Mouse (Mus musculus) natural killer cell, adult 2 months (primary cell): ENCODE data around the gene Klhl3.

Experiments
- DNase-seq, 2 experiments: peaks; one replicate each; pipeline ENCODE4 v3.0.0; 2022; ENCODE audit warnings: low spot score in 2 of 2

Gene Klhl3

GRCm38 (mm10) chr13:58023726-58024453, 89.5 kb downstream of the Klhl3 start:
- DNase-seq: no peak

GRCm38 (mm10) chr13:58023001-58023560, 90.3 kb downstream of the Klhl3 start:
- no peak for DNase-seq

- DNase-seq: no peak
Measured at GRCm38 (mm10) chr13:58020428-58020827, 93.0 kb downstream of the Klhl3 start.

DNA sequence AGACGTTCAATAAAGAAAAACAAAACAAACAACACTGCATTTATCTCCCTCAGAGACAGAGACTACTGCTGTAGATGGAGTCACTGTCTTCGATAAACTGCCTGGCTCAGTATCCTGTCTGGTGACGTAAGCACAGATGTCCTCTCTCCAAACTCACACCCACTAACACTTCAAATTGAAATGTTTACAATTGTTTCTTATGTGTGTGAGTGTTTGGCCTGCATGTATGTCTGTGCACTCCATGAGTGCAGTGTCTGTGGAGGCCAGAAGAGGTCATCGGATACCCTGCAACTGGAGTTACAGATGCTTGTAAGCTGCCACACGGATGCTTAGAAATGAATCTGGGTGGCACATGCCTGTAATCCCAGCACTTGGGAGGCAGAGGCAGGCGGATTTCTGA, 96.1 kb downstream of the Klhl3 start:
- DNase-seq: no peak

DNA sequence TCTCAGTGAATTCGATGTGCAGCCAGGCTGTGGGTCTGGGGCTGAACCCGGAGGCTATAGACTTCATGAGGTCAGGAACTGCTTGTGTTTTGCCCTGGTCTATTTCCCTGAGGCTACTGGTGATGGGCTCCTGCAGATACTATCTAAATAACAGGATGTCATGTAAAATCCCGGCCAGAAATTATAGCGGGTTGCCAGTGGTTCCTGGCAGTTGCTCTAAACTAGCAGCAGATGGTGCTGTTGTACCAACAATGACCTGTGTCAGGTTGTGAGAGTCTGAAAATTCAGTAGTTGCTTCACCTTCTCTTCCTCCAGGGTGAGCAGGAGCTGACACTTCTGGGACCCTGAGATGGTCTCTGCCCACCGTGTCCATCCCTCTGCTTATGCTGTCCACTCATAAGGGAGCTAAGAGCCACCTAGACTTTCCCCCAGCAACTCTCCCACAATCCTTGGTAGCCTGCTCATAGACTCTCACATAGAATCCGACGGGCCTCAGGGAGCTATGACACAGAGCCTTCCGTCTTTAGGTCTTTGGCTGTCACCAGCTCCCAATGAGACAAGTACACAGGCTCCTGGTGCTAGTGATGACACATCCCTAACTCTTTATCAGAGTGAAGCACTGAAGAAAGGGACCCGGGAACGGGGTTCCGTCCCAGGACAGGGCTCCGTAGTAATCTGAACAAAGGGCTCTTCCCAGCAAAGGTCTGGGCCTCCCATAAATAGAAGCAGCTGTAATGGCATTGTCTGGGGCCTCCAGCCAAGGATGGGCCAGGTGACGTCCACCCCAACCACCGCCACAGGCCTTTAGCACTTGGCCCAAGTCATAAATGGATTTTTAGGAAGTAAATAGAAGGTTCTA, 101.1 kb downstream of the Klhl3 start:
- DNase-seq: peak in 1 of 2 experiments; percentile 30

DNA sequence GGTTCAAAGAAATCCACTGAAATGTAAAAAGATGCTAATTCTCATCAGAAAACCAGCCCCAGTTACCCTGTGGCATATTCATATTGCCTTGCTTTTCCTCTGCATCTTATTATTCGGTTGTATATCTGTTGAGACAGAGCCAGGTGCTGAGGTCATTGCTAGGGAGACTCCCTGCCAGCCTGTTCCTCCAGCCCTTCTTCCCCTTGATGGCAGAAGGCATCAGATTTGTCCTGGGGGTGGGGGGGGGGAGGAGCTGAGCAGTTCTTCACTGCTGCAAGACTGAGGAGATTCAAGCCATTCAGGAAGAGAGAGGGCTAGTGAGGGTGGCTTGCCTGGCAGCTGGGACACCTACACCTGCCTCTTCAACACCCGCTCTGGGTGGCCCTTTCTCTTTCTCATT, 101.9 kb downstream of the Klhl3 start:
- DNase-seq: no peak

DNA sequence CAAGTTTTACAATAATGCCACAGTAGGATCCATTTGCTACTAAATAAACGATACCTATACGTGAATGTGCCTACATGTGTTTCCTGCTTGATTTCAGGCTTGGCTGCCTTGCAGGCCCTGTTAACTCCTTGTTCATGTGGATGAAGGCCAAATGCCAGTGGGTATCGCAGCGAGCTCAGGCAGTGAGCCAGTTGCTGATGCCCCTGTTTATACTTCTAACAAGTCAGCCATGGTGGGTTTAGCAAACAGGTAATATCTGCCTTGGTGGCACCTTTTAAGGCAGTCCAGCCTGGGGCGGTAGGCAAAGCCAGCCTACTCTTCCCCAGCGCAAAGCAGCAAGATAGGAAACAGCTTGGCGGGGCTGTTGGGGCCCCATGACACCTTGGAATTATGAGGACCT, 103.0 kb downstream of the Klhl3 start:
- no peak for DNase-seq

GRCm38 (mm10) chr13:58009275-58009674, 104.1 kb downstream of the Klhl3 start:
- DNase-seq: no peak

DNA sequence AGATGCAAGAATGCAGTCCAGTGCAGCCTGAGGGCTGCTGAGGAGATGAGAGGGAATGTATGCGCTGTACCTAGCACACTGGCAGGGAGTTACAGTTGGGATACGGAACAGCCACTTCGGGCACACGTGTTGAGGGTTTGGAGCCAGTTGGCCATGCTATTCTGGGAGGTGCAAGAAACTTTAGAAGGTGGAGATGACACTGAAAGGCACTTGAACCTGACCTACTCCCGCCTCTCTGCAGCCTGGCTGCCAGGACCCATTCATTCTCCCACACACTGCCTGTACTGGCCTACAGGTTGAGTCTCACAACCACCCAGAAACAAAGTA, 105.4 kb downstream of the Klhl3 start:
- DNase-seq: no peak

DNA sequence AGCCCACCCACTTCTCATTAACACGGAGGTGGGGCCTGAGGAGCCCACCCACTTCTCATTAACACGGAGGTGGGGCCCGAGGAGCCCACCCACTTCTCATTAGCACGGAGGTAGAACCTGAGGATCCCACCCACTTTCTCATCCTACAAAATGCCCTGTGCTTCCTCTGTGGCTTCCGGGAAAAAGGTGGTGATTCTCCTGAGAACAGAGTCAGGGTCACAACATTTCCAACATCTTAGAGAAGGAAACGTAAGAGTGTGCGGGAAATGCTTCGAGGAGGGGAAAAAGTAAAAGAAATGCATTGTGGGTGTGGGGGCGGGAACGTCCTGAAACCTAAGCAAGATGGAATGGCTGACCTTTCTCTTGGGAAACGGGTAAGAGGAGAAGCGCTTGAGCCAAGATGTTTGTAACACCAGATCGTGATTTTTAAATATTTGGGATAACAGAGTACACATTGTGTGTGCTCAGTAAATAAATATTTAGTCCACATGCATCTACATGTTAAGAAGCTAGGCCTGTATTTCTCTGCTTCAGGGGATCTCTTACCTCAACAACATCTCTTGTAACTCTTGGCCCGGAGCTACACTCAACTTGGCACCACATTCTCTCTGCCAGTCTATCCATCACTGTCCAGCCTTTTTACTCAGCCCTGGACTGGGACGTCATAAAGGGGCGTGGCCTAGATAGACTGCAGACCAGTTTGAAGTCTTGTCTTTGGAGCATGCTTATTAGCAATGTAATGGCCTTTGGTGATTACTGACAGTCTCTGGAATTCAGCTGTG, 105.9 kb downstream of the Klhl3 start:
- DNase-seq: no peak

- DNase-seq: no peak
Measured at GRCm38 (mm10) chr13:58001792-58002191, 111.6 kb downstream of the Klhl3 start.

DNA sequence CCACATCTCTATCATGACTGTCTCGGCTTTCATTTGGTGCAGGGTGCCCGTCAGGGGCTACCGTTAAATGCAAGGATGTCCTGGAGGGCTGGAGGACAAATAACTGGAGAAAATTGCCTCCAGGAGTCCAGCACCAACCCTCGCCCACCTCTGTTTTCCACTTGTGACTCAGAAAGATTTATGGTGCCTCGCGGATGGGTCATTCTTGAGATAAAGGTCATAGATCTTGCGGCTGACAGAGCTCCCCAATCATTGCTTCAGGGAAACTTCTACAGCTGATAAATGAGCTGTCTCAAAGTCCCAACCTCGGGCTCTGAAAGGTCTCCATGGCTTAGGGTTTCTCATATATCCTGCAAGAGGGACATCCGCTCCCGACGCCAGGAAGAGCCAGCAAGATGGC, 116.9 kb downstream of the Klhl3 start:
- DNase-seq: no peak

- DNase-seq: no peak
Measured at GRCm38 (mm10) chr13:57995864-57996263, 117.5 kb downstream of the Klhl3 start.

- DNase-seq: no peak
Measured at GRCm38 (mm10) chr13:57984637-57985036, 128.8 kb downstream of the Klhl3 start.

- DNase-seq: no peak
Measured at GRCm38 (mm10) chr13:57984163-57984562, 129.2 kb downstream of the Klhl3 start.

GRCm38 (mm10) chr13:57983330-57983729, 130.1 kb downstream of the Klhl3 start:
- DNase-seq: no peak

DNA sequence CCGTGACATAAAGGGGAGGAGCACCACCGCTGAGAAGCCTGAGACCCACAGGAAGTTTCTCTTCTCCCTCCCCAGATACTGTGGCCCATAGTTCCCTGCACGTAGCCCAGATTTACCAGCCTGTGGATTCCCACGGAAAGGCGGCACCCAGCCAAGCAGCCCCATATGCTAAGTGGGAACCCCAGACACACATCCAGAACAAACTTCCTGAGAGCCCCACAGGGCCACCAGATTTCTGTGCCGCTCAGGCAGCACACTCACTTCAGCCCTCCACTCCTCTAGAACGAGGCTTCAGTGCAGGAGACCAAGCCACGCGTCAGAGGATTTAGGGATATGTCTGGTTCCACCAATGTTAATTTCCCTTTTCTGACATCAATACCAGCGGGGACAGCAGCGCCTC, 130.5 kb downstream of the Klhl3 start:
- DNase-seq: no peak

DNA sequence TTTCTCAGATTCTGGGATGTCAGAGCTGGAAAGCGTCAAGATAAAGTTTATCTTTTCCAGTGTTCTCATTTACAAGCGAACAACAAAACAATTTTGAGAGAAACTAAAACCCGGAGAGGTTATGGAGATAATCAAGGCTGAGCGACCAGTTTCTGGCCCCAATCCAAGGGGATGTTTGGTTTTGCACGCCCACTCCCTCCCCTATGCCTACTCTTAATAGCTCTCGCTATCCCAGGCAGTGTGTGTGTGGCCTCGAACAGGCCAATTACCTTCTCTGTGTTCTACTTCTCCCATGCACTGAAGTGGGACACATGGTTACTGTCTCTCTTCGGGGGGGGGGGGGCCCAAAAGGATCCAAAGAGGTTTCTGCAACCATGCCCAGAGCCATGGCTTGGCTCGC, 132.7 kb downstream of the Klhl3 start:
- DNase-seq: no peak

GRCm38 (mm10) chr13:57980071-57980470, 133.3 kb downstream of the Klhl3 start:
- no peak for DNase-seq

DNA sequence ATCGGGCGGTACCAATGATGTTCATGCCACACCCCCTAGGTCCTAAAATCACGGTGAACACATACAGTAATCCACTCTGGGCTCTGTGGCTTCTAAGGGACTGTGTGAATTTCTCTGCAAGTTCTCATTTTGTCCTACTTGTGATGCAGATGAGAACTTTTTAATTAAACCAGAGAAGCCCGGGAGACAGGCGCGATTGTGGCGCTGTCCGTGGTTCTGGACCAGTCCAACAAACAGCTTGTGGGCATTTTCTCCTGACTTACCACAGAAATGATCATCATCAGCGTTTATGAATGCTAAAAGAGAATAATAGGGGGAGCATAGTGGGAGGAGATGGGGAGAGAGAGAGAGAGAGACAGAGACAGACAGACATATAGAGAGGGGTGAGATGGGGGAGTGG, 134.5 kb downstream of the Klhl3 start:
- DNase-seq: no peak

- no peak for DNase-seq
Measured at GRCm38 (mm10) chr13:57977721-57978120, 135.7 kb downstream of the Klhl3 start.

- no peak for DNase-seq
Measured at GRCm38 (mm10) chr13:57965658-57966057, 147.7 kb downstream of the Klhl3 start.
